Mouse (Mus musculus): ENCODE results near the gene Nkap. TPM values are rescaled to one million over a fixed set of nuclear protein-coding genes. Genes with fewer than 3 reads are reported as not detected.

The Nkap gene
- polyA plus RNA-seq, 1 experiment from 2014 or later: 12.8 TPM

- no peaks in the 10 kb centered on the region for H3K9me3 ChIP-seq (replicated peaks; ENCODE audit: low read length)
- no peaks in the 10 kb centered on the region for H3K36me3 ChIP-seq (ENCODE audit: insufficient read depth, low read length)
- H3K27ac ChIP-seq: no peak overlapping the region
- TF ChIP-seq CTCF (IDR thresholded peaks at IDR 0.05; ENCODE audit: low read depth): no peak
- no peak overlapping the region for H3K9ac ChIP-seq (ENCODE audit: low read depth, low read length)
- no peaks in the 10 kb centered on the region for H3K4me1 ChIP-seq (replicated peaks; ENCODE audit: insufficient read depth, low read length)
- no peak for ATAC-seq (replicated peaks; ENCODE audit: low FRiP score, low read depth)
- H3K27me3 ChIP-seq (ENCODE audit: insufficient read depth, low read length): no peaks in the 10 kb centered on the region
- H3K4me3 ChIP-seq (replicated peaks; ENCODE audit: low read depth, low read length): no peak overlapping the region
- no peak for DNase-seq (ENCODE audit: low spot score)
- H3K4me2 ChIP-seq (ENCODE audit: low read length): no peak overlapping the region
- 87% methylated on average over 1 of the region's 1 CpGs for WGBS
Observed at GRCm38 (mm10) chrX:37088778-37089177, 37.8 kb upstream of the Nkap start.

GRCm38 (mm10) chrX:37091457-37091856, 35.1 kb upstream of the Nkap start:
- Histone ChIP-seq H3K4me2 (ENCODE audit: low read length) (no peak overlapping the region), H3K9ac (ENCODE audit: low read depth, low read length) (no peak overlapping the region), H3K4me3 (replicated peaks; ENCODE audit: low read depth, low read length) (no peak overlapping the region), H3K27ac (no peak overlapping the region), H3K27me3 (ENCODE audit: insufficient read depth, low read length) (no peaks in the 10 kb centered on the region), H3K9me3 (replicated peaks; ENCODE audit: low read length) (no peaks in the 10 kb centered on the region), H3K4me1 (replicated peaks; ENCODE audit: insufficient read depth, low read length) (no peaks in the 10 kb centered on the region), H3K36me3 (ENCODE audit: insufficient read depth, low read length) (0 out of 2 replicates have a peak, but pooled peaks cover 3% of the 10 kb centered on the region)
- DNase-seq (ENCODE audit: low spot score): no peak
- WGBS: 77% methylated on average over 3 of the region's 3 CpGs
- TF ChIP-seq CTCF (IDR thresholded peaks at IDR 0.05; ENCODE audit: low read depth): no peak
- ATAC-seq (replicated peaks; ENCODE audit: low FRiP score, low read depth): no peak

- Histone ChIP-seq H3K9me3 (replicated peaks; ENCODE audit: low read length) (no peaks in the 10 kb centered on the region), H3K4me2 (ENCODE audit: low read length) (no peak overlapping the region), H3K27ac (no peak overlapping the region), H3K4me3 (replicated peaks; ENCODE audit: low read depth, low read length) (no peak overlapping the region), H3K4me1 (replicated peaks; ENCODE audit: insufficient read depth, low read length) (no peaks in the 10 kb centered on the region), H3K36me3 (ENCODE audit: insufficient read depth, low read length) (0 out of 2 replicates have a peak, but pooled peaks cover 3% of the 10 kb centered on the region), H3K9ac (ENCODE audit: low read depth, low read length) (no peak overlapping the region), H3K27me3 (ENCODE audit: insufficient read depth, low read length) (no peaks in the 10 kb centered on the region)
- no peak for TF ChIP-seq CTCF (IDR thresholded peaks at IDR 0.05; ENCODE audit: low read depth)
- WGBS: 91% methylated on average over 11 of the region's 11 CpGs
- ATAC-seq (replicated peaks; ENCODE audit: low FRiP score, low read depth) (no peak), DNase-seq (ENCODE audit: low spot score) (no peak)
Observed at GRCm38 (mm10) chrX:37095106-37095768, 31.4 kb upstream of the Nkap start.

GRCm38 (mm10) chrX:37098681-37099080, 27.9 kb upstream of the Nkap start:
- Histone ChIP-seq H3K9me3 (replicated peaks; ENCODE audit: low read length) (no peaks in the 10 kb centered on the region), H3K4me3 (replicated peaks; ENCODE audit: low read depth, low read length) (no peak overlapping the region), H3K27ac (no peak overlapping the region), H3K4me1 (replicated peaks; ENCODE audit: insufficient read depth, low read length) (no peaks in the 10 kb centered on the region), H3K36me3 (ENCODE audit: insufficient read depth, low read length) (0 out of 2 replicates have a peak, but pooled peaks cover 3% of the 10 kb centered on the region), H3K9ac (ENCODE audit: low read depth, low read length) (no peak overlapping the region), H3K27me3 (ENCODE audit: insufficient read depth, low read length) (no peaks in the 10 kb centered on the region), H3K4me2 (ENCODE audit: low read length) (no peak overlapping the region)
- no peak for TF ChIP-seq CTCF (IDR thresholded peaks at IDR 0.05; ENCODE audit: low read depth)
- no peak for ATAC-seq (replicated peaks; ENCODE audit: low FRiP score, low read depth)
- DNase-seq (ENCODE audit: low spot score): no peak
- WGBS: 88% methylated on average over 3 of the region's 3 CpGs

GRCm38 (mm10) chrX:37103826-37104225, 22.8 kb upstream of the Nkap start:
- no peak for ATAC-seq (replicated peaks; ENCODE audit: low FRiP score, low read depth)
- 77% methylated on average over 2 of the region's 2 CpGs for WGBS

GRCm38 (mm10) chrX:37109526-37110192, 16.9 kb upstream of the Nkap start:
- peak; percentile 4 for DNase-seq (ENCODE audit: low spot score)
- peak overlapping the region; percentile 52 for H3K4me3 ChIP-seq (replicated peaks; ENCODE audit: low read depth, low read length)
- ATAC-seq (replicated peaks; ENCODE audit: low FRiP score, low read depth): peak; percentile 78
- TF ChIP-seq CTCF (IDR thresholded peaks at IDR 0.05; ENCODE audit: low read depth): no peak
- WGBS: 20% methylated on average over 27 of the region's 27 CpGs
- H3K4me1 ChIP-seq (replicated peaks; ENCODE audit: insufficient read depth, low read length): no peaks in the 10 kb centered on the region
- H3K27me3 ChIP-seq (ENCODE audit: insufficient read depth, low read length): no peaks in the 10 kb centered on the region
- no peaks in the 10 kb centered on the region for H3K36me3 ChIP-seq (ENCODE audit: insufficient read depth, low read length)
- H3K9ac ChIP-seq (ENCODE audit: low read depth, low read length): peak overlapping the region; percentile 69
- H3K4me2 ChIP-seq (ENCODE audit: low read length): peak overlapping the region; percentile 66
- H3K9me3 ChIP-seq (replicated peaks; ENCODE audit: low read length): no peaks in the 10 kb centered on the region
- H3K27ac ChIP-seq: peak overlapping the region; percentile 85

More at GRCm38 (mm10) chrX:37103826-37104225, 22.8 kb upstream of the Nkap start:
- Histone ChIP-seq H3K27ac (no peak overlapping the region), H3K36me3 (ENCODE audit: insufficient read depth, low read length) (no peaks in the 10 kb centered on the region), H3K4me3 (replicated peaks; ENCODE audit: low read depth, low read length) (no peak overlapping the region), H3K4me1 (replicated peaks; ENCODE audit: insufficient read depth, low read length) (no peaks in the 10 kb centered on the region), H3K9me3 (replicated peaks; ENCODE audit: low read length) (no peaks in the 10 kb centered on the region), H3K27me3 (ENCODE audit: insufficient read depth, low read length) (no peaks in the 10 kb centered on the region), H3K4me2 (ENCODE audit: low read length) (no peak overlapping the region), H3K9ac (ENCODE audit: low read depth, low read length) (no peak overlapping the region)
- peak; percentile 44; the same call in 1 of the 2 replicates for TF ChIP-seq CTCF (IDR thresholded peaks at IDR 0.05; ENCODE audit: low read depth)
- DNase-seq (ENCODE audit: low spot score): no peak
